Mouse (Mus musculus) limb, embryonic 13.5 days (tissue): ENCODE data around the gene 2410015M20Rik. TPM values are rescaled to one million over a fixed set of nuclear protein-coding genes. Genes with fewer than 3 reads are reported as not detected.

Experiments
- ATAC-seq: fragments of 200-750 bp; cut with Nextera tagmentation; 2 replicates; pipeline ENCODE4 v1.8.0; 2017; ENCODE audit warnings: low read depth, moderate number of reproducible peaks, moderate TSS enrichment; ENCODE audit not compliant: low FRiP score
- H3K27ac ChIP-seq: fragments of 300-500 bp; sonication (generic); 2 replicates; pipeline ENCODE4 v1.5.1; 2015; ENCODE audit warnings: inconsistent platforms, mild to moderate bottlenecking, moderate library complexity
- H3K27me3 ChIP-seq: fragments of 300-500 bp; sonication (generic); 2 replicates; pipeline ENCODE4 v1.6.1; 2015; ENCODE audit warnings: mild to moderate bottlenecking, inconsistent platforms
- H3K36me3 ChIP-seq: fragments of 300-500 bp; sonication (generic); 2 replicates; pipeline ENCODE4 v1.6.1; 2015; ENCODE audit warnings: inconsistent platforms, mild to moderate bottlenecking, moderate library complexity
- H3K4me1 ChIP-seq: fragments of 300-500 bp; sonication (generic); 2 replicates; pipeline ENCODE4 v1.6.1; 2015; ENCODE audit warnings: inconsistent platforms
- H3K4me2 ChIP-seq: fragments of 300-500 bp; sonication (generic); replicated peaks from 2 replicates; pipeline ENCODE4 v1.6.1; 2015; ENCODE audit warnings: inconsistent platforms, mild to moderate bottlenecking, moderate library complexity
- H3K4me3 ChIP-seq: fragments of 300-500 bp; sonication (generic); 2 replicates; pipeline ENCODE4 v1.5.1; 2015; ENCODE audit warnings: moderate library complexity, mild to moderate bottlenecking, inconsistent platforms
- H3K9ac ChIP-seq: fragments of 300-500 bp; sonication (generic); 2 replicates; pipeline ENCODE4 v1.6.1; 2015; ENCODE audit warnings: mild to moderate bottlenecking, inconsistent platforms
- H3K9me3 ChIP-seq: fragments of 300-500 bp; sonication (generic); 2 replicates; pipeline ENCODE4 v1.6.1; 2016; ENCODE audit warnings: inconsistent platforms
- WGBS: fragments of 180-500 bp; shearing (Covaris S2); methylation state at CpG from one replicate; pipeline ENCODE4 v1.1.7; 2015; 5-methylcytosine and 5-hydroxymethylcytosine counted together
- polyA plus RNA-seq: library from polyadenylated mRNA; unstranded; fragments of >200 nt; fragmentation: Nextera tagmentation; extraction: Ambion mirVana; gene quantifications from 2 replicates; pipeline ENCODE4 v1.2.1, GENCODE M21; 2015

The 2410015M20Rik gene
- polyA plus RNA-seq, 1 experiment from 2014 or later, result 226 TPM

DNA sequence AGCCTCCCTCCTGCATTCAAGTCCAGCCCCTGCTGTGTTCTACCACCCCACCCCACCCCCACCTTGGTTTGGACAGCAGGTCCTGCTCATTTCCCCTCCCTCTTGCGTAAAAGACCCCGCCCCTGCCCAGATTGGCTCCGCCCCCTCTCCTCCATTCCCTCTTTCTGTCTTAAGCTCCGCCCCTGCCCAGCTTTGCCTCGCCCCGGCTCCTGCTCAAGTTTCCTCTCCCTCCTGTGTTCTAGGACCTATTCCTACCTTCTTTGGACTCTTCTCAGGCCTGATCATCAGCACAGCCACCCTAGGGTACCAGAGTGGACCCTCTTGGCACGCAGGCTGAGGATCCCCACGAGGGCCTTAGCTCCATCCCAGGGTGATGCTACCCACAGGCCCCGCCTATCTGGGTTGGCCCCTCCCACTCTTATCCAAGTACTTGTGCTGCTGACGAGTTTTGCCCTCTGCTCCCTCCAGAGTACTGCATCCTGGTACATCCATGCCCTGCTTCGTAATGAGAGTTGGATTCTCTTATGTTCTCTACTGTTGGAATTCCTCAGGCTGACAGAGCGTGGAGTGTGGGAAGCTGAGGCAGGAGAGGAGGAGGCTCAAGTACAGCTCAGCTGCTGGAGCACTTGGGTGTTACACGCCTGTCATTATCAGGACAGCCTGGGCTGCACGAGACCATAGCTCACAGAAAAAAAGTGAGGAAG, 2.4 kb upstream of the 2410015M20Rik start:
- 12% methylated on average over 14 of the region's 14 CpGs for WGBS
- Histone ChIP-seq H3K27ac (no peak overlapping the region), H3K4me2 (0 out of 2 replicates have a peak overlapping the region, but pooled peaks have one; percentile 7), H3K36me3 (peaks cover 36% of the 10 kb centered on the region), H3K4me3 (no peak overlapping the region), H3K4me1 (peaks cover 44% of the 10 kb centered on the region), H3K9ac (no peak overlapping the region), H3K27me3 (no peaks in the 10 kb centered on the region), H3K9me3 (no peaks in the 10 kb centered on the region)
- ATAC-seq, result no peak

- no peak overlapping the region for H3K4me3 ChIP-seq
- H3K4me1 ChIP-seq, result peaks cover 44% of the 10 kb centered on the region
- no peak overlapping the region for H3K4me2 ChIP-seq
- H3K9me3 ChIP-seq, result no peaks in the 10 kb centered on the region
- H3K9ac ChIP-seq, result no peak overlapping the region
- H3K36me3 ChIP-seq, result peaks cover 36% of the 10 kb centered on the region
- WGBS, result 68% methylated on average over 2 of the region's 2 CpGs
- H3K27ac ChIP-seq, result 0 out of 2 replicates have a peak overlapping the region, but pooled peaks have one; percentile 10
- H3K27me3 ChIP-seq, result no peaks in the 10 kb centered on the region
- no peak for ATAC-seq
Measured at GRCm38 (mm10) chr17:56611323-56611722, 1.8 kb upstream of the 2410015M20Rik start.

DNA sequence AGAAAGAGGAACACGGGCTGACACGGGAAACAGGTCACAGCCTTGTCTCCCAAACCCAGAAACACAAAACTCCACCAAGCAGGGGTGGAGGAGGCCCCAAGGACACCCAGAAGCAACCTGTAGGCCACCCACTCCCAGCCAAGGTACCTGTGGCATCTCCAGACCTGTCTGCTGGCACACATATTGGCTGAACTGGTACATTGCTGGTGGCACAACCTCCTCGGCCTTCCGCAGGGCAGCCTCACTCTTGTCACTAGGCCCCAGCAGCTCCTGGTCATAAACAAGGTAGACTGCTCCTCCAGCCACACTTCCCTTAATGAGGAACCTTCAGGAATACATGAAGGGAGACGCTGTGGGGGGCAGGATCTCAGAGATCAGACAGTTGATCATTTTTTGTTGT, 872 bp downstream of the 2410015M20Rik start:
- H3K27ac ChIP-seq, result no peak overlapping the region; the same call in 1 of the 2 replicates
- ATAC-seq, result no peak
- 45% methylated on average over 5 of the region's 5 CpGs for WGBS

DNA sequence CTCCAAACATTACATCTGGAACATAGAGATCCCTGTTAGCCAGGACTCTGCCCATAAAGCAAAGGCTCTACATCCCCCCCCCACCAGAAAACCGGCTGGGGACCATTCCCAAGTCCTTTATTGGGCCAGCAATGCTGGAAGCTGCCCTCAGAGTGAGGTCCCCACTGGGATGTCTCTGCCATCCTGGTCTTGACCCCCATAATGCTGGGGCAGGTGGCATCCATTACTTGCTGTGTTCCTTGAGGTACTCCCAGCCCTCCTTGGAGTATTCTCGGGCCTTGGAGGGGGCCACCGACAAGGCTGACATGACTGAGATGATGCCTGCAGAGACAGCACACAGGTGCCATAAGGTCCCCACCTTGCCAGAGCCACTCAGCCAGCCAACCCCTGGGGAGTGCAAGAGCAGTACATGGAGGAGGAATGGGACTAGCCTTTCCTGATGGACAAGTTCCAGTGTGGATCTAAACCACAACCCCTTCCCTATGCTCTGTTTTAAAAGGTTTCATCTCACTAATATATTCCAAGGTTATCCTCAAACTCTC, 2.0 kb downstream of the 2410015M20Rik start:
- 69% methylated on average over 3 of the region's 3 CpGs for WGBS
- Histone ChIP-seq H3K27me3 (no peaks in the 10 kb centered on the region), H3K27ac (no peak overlapping the region), H3K9ac (0 out of 2 replicates have a peak overlapping the region, but pooled peaks have one; percentile 26), H3K36me3 (peaks cover 51% of the 10 kb centered on the region), H3K9me3 (no peaks in the 10 kb centered on the region), H3K4me2 (no peak overlapping the region), H3K4me1 (peaks cover 29% of the 10 kb centered on the region), H3K4me3 (no peak overlapping the region; the same call in 1 of the 2 replicates)
- ATAC-seq, result no peak

More for the DNA sequence above, 872 bp downstream of the 2410015M20Rik start:
- Histone ChIP-seq H3K4me3 (peak overlapping the region; percentile 71), H3K9ac (peak overlapping the region; percentile 85), H3K4me1 (peaks cover 29% of the 10 kb centered on the region), H3K4me2 (peak overlapping the region; percentile 88), H3K27me3 (no peaks in the 10 kb centered on the region), H3K9me3 (no peaks in the 10 kb centered on the region), H3K36me3 (peaks cover 40% of the 10 kb centered on the region)

DNA sequence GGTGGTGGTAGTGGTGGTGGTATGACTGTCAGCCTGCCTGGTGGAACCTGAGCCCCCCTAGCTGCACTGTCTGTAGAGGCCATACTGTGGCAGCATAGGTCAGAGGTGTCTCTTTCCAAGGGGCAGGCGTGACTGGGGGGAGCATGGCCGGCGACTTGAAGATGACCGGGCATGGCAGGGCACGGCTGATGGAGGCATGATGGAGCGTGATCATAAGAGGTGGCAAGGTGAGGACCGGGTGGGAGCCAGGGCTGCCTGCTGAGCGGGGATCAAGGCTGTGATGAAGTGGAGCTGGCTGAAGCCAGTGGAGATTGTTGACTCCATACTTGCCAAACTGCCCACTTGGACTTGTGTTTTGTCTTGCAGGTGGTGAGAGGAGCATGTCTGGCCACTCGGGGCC, 4.1 kb downstream of the 2410015M20Rik start:
- Histone ChIP-seq H3K4me2 (no peak overlapping the region), H3K27ac (no peak overlapping the region), H3K9me3 (no peaks in the 10 kb centered on the region), H3K4me1 (peaks cover 19% of the 10 kb centered on the region), H3K4me3 (no peak overlapping the region), H3K9ac (no peak overlapping the region), H3K27me3 (no peaks in the 10 kb centered on the region), H3K36me3 (peaks cover 72% of the 10 kb centered on the region)
- ATAC-seq, result no peak
- WGBS, result 89% methylated on average over 9 of the region's 9 CpGs

DNA sequence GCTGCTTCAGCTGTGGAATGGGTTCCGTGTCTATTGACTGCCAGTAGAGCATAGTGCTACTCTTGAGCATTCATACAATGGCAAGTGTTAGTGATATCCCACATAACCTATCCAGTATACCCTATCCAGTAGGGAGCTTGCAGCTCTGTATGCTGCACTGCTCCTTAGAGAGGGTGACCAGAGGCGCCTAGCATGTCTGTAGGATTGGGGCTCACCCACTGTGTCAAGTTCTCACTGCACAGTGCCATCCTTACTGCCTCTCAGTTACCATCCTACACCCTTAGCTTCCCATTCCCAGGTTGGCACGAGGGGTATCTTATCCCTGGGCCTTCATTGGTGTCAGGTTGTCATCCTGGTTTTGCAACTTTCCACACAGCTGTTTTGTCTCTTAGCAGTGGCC, 5.1 kb downstream of the 2410015M20Rik start:
- no peak for ATAC-seq
- no peaks in the 10 kb centered on the region for H3K27me3 ChIP-seq
- H3K9ac ChIP-seq, result no peak overlapping the region
- no peak overlapping the region for H3K4me2 ChIP-seq
- WGBS, result 87% methylated on average over 3 of the region's 3 CpGs
- H3K4me1 ChIP-seq, result peaks cover 14% of the 10 kb centered on the region
- no peak overlapping the region for H3K4me3 ChIP-seq
- no peak overlapping the region for H3K27ac ChIP-seq
- H3K9me3 ChIP-seq, result no peaks in the 10 kb centered on the region
- H3K36me3 ChIP-seq, result peaks cover 82% of the 10 kb centered on the region

DNA sequence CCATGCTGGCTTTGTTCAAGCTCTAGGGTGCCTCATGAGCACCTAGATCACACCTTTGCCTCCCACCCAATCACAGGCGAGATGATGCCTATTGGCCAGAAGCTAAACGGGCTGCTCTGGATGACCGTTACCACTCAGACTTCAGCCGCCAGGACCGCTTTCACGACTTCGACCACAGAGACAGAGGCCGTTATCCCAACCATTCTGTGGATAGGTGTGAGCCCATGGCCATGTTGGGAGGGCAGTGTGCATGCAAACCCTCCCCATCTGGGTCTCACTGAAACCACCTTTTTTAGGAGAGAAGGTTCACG, 5.5 kb downstream of the 2410015M20Rik start:
- WGBS, result 90% methylated on average over 9 of the region's 9 CpGs
- peaks cover 12% of the 10 kb centered on the region for H3K4me1 ChIP-seq
- H3K4me2 ChIP-seq, result no peak overlapping the region
- no peak overlapping the region for H3K4me3 ChIP-seq
- H3K27ac ChIP-seq, result no peak overlapping the region
- peaks cover 86% of the 10 kb centered on the region for H3K36me3 ChIP-seq
- no peak for ATAC-seq
- no peak overlapping the region for H3K9ac ChIP-seq
- H3K9me3 ChIP-seq, result no peaks in the 10 kb centered on the region
- H3K27me3 ChIP-seq, result no peaks in the 10 kb centered on the region

DNA sequence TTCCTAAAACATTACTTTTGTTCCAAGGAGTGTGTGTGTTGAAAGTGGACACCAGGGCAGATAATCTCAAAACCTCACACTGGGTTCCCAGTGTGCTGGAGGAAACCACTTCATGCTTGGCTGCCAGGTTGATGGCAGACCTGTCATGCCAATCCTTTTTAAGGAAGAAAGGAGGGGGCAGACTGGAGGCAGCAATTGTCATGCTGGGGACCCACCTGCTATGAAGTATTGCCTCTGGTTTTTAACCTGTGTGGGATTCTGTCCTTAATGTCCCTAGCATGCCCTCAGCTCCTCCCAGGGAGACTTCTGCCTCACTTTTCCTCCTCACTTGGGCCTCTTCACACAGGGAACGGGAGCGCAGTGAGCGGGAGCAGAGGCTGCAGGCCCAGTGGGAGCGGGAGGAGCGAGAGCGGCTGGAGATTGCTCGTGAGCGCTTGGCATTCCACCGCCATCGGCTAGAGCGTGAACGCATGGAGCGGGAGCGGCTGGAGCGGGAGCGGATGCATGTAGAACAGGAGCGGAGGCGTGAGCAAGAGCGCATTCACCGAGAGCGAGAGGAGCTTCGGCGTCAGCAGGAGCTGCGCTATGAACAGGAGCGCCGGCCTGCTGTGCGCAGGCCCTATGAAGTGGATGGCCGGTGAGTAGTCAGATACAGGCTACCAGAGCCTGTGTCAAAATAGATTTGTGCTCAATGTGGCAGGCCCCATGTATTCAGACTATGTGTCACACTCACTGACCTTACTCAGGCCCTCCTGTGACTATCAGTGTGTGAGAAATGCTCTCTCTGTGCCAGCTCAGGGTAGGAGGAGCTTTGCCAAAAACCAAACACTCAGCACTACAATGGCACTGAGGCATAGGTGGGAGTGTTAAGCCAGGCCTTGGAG, 6.1 kb downstream of the 2410015M20Rik start:
- Histone ChIP-seq H3K4me1 (peaks cover 6% of the 10 kb centered on the region), H3K27ac (no peak overlapping the region), H3K9ac (no peak overlapping the region), H3K4me2 (no peak overlapping the region), H3K27me3 (no peaks in the 10 kb centered on the region), H3K4me3 (no peak overlapping the region), H3K9me3 (no peaks in the 10 kb centered on the region), H3K36me3 (peaks cover 86% of the 10 kb centered on the region)
- no peak for ATAC-seq
- WGBS, result 93% methylated on average over 28 of the region's 28 CpGs

DNA sequence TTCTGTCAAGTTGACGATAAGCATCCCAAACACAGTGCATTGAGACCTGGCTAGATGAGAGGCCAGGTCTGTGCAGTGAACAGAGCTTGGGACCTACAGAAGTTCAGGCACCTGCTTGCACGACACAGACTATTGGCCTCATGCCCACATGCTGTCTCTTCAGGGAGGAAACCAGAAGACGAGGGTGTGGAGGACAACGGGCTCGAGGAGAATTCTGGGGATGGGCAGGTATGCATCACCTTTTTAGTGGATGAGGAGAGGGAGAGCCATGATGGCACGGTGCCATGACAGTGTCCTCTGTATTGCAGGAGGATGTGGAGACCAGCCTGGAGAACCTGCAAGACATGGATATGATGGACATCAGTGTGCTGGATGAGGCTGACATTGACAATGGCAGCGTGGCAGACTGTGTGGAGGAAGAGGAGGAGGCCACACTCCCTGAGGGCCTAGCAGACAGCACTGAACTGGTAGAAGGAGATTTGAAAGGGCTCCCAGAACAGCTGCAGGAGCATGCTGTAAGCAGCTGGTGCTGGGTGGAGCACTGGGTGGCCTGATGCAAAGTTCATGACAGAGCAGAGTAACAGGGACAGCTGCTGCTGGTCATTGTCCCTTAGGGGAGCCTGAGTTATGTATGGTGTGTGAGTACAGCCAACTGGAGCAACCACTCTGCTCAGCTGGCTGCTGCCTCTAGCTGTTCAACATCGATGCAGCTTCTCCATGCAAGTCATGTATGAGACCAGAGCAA, 15.9 kb downstream of the 2410015M20Rik start:
- no peak overlapping the region for H3K4me2 ChIP-seq
- no peak overlapping the region for H3K4me3 ChIP-seq
- 0 out of 2 replicates have a peak, but pooled peaks cover 12% of the 10 kb centered on the region for H3K4me1 ChIP-seq
- H3K9me3 ChIP-seq, result no peaks in the 10 kb centered on the region
- peaks cover 94% of the 10 kb centered on the region for H3K36me3 ChIP-seq
- H3K27ac ChIP-seq, result no peak overlapping the region
- H3K9ac ChIP-seq, result no peak overlapping the region
- WGBS, result 89% methylated on average over 8 of the region's 8 CpGs
- ATAC-seq, result peak; percentile 78
- no peaks in the 10 kb centered on the region for H3K27me3 ChIP-seq

- Histone ChIP-seq H3K27ac (no peak overlapping the region), H3K4me2 (no peak overlapping the region), H3K4me3 (no peak overlapping the region), H3K27me3 (no peaks in the 10 kb centered on the region), H3K36me3 (peaks cover 98% of the 10 kb centered on the region), H3K4me1 (peaks cover 21% of the 10 kb centered on the region), H3K9me3 (no peaks in the 10 kb centered on the region), H3K9ac (no peak overlapping the region)
- ATAC-seq, result no peak
Measured at GRCm38 (mm10) chr17:56592553-56592952, 17.0 kb downstream of the 2410015M20Rik start.

GRCm38 (mm10) chr17:56588921-56589320, 20.6 kb downstream of the 2410015M20Rik start:
- Histone ChIP-seq H3K36me3 (peaks cover 76% of the 10 kb centered on the region), H3K9ac (no peak overlapping the region), H3K4me2 (no peak overlapping the region), H3K4me1 (peaks cover 39% of the 10 kb centered on the region), H3K9me3 (no peaks in the 10 kb centered on the region), H3K27ac (no peak overlapping the region), H3K4me3 (no peak overlapping the region), H3K27me3 (no peaks in the 10 kb centered on the region)
- WGBS, result 96% methylated on average over 4 of the region's 4 CpGs
- ATAC-seq, result no peak
